Mouse (Mus musculus) CD8-positive naive resting alpha-beta T cell, adult 2 months (primary cell): ENCODE results near the gene Senp5.
"Not testable (repeated sequence)": the region's sequence is repeated elsewhere in the genome, so short reads cannot be mapped to it uniquely, and the experiment has no call there.

Experiments used
- DNase-seq, 2 experiments: peaks; one replicate each; pipeline ENCODE4 v3.0.0; 2022; ENCODE audit warnings: low read depth in 2 of 2, low spot score in 2 of 2

Senp5 gene

DNA sequence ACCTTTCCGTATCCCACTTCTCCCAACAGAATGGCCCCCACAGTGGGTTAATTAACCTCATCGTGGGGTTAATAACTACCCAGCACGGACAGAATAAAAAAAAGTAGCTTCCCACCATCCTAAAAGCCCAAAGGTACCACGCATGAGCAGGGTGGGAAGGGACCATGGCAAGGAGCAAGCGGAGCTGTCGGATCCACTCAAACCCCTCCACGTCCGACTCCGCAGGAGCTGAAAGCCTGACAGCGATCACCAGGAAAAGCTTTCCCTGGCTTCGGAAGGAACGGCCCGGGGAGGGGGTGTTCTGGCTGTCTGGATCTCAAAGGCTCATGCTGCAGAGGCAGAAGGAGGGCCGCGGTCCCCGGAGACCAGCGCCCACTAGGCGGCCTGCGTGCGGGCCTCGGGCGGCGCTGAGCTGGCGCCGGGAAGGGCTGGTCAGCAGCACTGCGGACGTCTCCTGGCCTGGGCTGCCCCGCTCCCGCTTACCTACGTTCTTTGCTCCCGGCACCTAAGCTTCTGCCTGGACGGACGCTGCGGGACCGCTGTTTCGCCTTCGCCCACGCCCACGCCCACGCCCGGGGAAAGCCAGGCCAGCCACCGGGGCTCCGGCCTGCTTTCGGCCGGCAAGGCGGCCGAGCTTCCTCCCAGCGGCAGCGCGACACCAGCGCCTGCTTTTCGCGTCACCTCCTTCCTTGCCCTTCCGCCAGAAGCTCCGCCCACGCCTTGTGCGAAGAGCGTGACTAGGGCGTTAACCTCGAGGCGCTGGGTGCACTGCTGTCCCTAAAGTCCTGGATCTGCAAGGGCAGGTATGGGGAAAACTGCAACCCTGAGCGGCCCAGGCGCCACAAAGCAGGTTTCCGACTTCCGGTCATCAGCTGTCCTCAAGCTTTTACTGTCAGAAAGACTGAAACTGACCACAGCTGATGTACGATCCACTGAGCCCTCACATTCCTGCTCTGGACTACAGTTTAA, at the start of gene Senp5:
TSS of gene Senp5 (minus strand) at position 779 of the 969 bp plus-strand sequence.
- DNase-seq = peak; percentile 67 to 78

DNA sequence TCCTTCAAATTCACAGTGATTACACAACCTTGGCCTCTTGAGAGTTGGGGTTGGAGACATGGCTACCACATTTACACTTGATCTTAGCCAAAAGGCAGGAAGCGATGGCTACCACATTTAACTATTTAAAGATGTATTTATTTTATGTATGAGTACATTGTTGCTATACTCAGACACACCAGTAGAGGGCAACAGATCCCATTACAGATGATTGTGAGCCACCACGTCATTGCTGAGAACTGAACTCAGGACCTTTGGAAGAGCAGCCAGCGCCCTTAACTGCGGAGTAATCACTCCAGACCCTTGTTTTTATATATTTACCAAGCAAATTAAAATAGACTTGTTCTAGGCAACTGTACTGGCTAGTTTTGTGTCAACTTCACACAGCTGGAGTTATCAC, 39.3 kb upstream of the Senp5 start:
- no peak for DNase-seq

DNA sequence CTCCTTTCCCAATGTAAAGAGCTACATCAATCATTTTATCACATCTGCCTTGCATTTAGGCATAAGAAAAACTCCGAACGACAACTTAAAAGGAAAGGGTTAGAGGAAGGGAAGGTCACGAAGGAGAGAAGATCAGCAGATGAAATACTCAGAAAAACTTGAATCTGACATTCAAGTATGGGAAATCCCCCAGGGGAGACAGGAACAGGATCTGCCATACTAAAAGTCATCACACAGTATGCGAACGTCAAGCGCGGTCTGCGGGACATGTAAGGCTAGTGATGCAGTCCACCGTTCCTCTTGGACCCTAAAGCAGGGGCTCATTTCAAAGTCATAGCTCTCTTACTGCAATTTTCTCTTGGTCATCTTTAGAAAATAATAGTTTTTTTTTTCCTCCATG, 16.6 kb upstream of the Senp5 start:
- no peak for DNase-seq

DNA sequence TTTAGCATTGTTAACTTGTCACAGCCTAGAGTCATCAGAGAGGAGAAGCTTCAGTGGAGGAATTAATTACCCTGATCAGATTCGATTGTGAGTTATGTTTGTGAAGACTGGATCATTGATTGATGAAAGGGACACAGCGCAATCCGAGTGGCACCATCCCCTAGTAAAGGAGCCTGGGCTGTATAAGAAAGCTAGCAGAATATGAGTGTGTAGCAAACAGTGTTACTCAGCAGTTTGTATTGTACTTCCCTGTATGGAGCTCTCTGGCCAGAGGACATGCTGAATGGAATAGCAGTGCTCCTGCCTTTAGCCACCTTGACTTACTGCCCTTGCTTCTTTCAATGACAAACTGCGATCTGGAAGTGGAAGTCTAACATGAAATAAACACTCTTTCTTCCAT, 7.2 kb upstream of the Senp5 start:
- DNase-seq = no peak

DNA sequence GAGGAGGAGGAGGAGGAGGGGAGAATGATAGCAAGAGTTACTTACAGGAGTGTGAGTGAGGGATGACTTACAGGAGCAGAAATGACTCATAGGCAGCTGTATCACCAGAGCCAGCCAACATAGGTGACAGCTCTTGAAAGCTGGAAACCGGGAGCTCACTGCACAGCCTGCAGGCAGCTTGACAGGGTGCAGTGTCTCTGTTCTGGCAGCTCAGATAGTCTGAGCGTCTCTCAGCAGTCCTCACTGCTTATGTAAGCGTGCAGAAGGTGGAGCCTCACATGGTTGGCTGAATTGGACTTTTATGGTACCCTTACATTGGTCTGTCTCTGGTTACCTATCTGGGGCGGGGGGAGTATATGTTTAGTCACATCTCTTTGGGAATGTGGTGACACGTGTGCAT, 6.8 kb upstream of the Senp5 start:
- DNase-seq = no peak

DNA sequence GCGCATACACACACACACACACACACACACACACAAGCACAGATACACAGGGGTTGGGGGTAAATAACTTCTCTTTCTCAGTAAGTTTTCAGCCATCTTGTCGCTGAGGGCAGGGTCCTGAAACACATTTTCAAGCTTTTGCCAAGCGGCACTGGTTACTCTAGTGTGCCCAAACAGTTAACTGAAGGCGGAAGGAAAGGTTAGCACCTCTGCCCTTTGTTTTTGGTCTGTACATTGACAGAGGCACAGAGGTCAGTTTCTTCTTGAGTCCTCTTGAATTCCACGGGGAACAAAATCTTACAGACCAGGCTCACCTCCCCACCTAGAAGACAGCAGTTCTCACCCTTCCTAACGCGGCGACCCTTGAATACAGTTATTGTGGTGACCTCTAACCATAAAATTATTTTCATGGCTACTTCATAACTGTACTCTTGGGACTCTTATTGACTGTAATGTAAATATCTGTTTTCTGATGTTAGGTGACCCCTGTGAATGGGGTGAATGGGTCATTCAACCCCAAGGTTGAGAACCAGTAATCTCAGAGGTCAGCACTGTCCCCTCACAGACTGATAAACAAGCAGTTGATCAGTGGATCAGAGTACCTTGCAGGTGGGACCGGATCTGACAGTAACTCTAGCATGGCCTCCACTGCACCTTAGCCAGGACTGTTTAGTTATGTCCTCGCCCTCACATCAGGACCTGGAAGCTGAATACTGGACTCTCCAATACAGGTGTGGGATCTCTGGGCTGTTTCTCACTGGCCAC, 5.6 kb upstream of the Senp5 start:
- DNase-seq = no peak

DNA sequence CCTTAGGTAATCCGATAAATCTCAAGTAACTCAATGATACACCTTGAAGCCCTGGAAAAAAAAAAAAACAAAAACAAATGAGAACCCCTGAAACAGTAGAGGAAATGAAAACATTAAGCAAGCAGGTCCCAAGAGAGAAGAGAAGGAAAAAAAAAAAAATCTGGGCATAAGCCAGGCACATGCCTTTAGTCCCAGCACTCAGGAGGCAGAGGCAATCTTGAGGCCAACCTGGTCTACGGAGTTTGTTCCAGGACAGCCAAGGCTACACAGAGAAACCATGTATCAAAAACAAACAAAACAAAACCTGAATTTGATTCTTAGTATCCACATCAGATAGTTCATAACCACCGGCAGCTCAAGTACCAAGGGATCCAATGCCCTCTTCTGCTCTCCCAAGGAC, 1.6 kb upstream of the Senp5 start:
- DNase-seq = no peak

DNA sequence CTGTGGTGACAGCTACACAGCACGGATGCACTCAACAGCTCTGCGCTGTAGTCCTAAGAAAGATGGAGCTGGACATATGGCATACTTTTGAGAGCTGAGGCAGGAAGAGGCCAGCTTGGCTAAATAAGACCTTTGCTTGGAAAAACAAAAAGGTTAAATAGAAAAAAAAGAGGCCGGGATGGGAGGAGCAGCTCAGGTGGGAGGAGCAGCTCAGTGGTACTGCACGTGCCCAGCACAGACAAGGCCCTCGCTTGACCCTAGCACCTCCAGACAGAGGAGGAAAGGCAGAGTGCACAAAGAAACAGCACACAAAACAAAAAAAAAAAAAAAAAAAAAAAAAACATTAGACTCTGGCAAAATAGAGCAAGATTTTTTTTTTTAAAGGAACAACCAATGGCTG, 6.7 kb downstream of the Senp5 start:
- no peak for DNase-seq

DNA sequence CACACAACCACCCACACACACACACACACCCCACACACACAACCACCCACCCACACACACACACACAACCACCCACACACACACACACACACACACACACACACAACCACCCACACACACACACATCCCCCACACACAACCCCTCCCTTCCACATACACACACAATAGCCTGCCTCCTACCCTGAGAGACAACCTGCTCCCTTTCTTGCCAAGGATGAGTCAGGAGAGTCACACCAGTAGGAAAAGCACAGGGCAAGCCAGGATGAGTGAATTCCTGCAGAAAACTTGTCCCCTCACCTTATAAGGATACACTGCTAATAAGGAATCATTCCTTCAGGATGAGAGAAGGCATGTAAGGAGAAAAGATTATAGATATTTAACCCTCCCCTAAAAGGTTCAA, 9.1 kb downstream of the Senp5 start:
- no peak for DNase-seq

DNA sequence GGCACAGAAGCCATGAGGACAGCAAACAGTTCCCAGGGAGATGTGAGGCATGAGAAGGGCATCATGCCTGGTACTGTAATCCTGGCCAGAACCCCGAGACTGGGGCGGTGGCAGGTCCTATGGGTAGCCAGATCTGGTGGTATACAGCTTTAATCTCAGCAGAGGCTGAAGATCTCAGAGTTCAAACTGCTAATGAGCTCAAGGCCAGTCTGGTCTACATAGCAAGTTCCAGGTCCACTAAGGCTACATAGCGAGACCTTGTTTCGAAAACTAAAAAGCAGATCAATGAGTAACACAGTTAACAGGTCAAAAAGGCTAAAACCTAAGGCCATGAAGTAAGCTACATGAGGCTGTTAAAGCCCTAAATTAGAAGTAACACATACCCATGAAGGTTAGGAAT, 9.9 kb downstream of the Senp5 start:
- no peak for DNase-seq

DNA sequence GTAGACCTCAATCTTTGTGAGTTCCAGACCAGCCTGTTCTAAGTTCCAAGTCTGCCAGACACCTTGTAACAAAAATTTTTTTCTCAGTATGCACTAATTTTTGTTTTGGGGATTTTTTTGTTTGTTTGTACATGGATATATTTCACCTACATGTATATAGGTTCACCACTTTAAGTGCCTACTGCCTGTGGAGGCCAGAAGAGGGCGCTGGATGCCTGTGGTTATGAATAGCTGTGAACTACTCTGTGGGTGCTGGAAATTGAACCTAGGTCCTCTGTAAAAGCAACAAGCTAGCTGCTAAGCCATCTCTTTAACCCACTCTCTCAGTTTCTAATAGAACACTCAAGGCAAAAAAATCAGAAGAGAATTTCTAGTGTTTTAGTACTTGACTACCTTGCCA, 11.0 kb downstream of the Senp5 start:
- no peak for DNase-seq

DNA sequence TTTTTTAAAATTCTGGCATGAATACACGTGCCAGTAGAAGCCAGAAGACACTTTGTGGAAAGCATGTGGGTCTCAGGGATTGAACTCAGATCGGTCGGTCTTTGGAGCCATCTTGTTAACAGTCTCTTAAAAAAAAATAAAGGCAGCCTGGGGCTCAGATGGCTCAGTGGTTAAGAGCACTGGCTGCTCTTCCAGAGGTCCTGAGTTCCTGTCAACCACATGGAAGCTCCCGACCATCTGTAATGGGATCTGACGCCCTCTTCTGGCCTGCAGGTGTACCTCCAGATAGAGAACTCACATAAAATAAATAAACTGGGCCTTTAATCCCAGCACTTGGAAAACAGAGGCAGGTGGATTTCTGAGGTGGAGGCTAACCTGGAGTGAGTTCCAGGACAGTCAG, 22.1 kb downstream of the Senp5 start:
- no peak for DNase-seq

DNA sequence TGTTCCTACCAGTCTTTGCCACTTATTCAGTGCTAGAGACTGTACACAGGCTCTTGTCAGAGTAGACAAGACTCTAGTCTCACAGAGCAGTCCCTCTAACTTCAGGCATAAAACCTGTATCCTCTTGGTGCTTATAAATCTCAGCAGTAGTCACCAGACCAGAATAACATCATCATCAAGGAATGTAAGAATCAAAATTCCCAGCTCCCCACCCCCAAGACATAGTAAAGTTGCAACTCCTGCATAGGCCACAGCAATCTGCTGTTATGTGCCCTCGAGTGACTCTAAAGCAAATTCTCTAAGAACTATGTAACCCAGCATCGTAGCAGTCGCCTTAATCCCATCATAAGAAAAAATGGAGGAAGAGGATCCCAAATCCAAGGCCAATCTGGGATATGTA, 23.6 kb downstream of the Senp5 start:
- no peak for DNase-seq

DNA sequence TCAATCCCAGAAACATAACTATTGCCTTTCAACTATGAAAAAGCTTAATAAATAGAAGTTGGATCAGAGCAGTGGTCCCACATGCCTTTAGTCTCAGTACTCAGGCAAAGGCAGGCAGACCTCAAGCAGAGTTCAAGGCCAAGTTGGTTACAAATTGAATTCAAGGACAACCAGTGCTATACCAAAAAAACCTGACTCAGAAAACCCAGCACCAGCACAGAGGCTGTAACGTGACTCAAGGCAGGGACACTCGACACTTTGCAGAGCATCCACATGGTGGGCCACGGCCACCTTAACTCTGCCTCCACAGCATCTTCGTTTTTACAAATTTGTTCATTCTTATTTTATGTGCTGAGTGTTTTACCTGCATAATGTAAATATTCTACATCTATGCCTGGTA, 27.8 kb downstream of the Senp5 start:
- DNase-seq = no peak

DNA sequence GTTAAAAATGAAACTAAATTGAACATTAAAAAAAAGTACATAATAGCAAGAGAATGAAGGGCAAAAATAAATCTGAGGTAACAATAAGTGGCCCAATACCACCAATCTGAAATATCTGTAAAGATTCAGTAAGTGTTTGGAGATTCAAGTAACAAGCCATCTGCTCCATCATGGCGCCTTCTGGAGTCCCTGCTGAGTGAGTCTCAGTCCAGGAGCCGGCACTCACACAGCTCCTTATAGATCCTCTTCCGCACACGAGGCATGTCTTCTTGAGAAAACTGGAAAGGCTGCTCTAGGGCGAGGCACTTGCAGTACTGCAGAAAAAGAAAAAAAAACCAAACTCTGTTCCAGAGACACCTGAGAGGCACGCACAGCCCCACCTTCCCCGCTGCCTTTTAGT, 39.9 kb downstream of the Senp5 start:
- DNase-seq = no peak

DNA sequence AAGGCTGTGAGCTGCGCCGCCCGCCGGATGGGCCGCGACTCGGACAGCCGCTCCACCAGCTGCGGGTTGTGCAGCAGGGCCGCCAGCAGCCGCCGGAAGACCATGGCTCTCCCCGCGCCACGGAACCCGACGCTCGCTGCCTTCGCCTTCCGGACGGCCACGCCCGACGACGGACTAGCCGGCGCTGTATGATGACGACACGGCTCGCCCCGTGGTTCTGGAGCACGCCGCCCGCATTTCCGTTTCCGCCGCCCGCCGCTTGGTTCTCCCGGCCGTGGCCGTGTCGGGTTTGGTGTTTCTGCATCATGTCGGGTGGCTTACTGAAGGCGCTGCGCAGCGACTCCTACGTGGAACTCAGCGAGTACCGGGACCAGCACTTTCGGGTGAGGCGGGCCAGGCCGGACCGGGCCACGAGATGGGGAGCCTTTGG, 54.7 kb downstream of the Senp5 start, which contains the start of the genes 0610012G03Rik and Ncbp2:
TSS of gene 0610012G03Rik (minus strand) at position 150 of the 430 bp plus-strand sequence.
TSS of gene Ncbp2 (plus strand) at position 169 of the 430 bp plus-strand sequence.
- peak; percentile 93 to 96 for DNase-seq

DNA sequence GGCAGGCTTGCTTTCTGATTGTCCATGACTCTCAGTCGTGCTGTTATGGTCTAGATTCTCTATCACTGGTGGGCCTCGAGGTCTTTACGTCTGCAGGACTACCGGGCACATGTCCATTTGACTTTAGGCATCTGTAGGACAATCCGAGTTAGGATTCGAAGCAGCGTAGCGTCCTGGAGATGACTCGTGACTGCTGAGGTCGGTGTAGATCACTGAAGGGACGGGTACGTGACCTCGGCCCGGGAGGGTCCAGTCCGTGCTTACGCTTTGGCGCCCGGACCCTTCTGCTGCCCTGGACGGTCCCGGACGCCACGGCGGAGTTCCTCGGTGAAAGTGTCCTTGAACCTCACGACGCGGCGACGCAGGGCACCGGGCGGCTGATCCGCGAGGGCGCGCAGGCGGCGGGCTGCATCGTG, 55.2 kb downstream of the Senp5 start:
- DNase-seq = no peak

DNA sequence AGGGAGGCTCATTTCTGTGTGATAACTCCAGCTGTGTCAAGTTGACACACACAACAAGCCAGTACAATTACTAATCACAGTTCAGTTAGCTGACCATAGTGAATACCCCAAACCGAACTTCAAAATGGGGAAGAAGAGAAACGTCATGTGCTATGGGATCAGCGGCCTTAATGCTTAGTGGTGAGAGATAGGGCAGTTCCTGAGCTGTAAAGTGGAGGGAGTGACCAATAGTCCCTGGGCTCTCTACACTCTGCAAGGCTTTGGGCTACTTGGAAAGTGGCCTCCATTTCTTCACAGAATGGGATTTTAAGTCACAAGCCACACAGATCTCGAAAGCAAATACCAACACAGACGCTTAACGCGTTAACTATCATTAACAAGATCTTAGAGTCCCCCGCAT, 55.8 kb downstream of the Senp5 start:
- DNase-seq = no peak

DNA sequence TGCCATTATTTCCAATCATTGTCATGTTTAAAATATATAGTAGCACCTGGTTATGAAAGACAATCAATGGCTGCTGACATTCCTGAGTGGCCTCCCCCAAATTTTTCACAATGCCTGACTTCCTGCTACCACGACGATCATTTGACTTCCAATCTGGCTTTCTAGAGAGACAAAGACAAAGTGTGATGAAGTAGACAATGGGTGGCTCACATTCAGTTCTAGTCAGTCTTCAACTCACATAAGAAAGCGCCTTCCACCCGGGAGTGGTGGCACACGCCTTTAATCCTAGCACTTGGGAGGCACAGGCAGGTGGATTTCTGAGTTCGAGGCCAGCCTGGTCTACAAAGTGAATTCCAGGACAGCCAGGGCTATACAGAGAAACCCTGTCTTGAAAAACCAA, 57.1 kb downstream of the Senp5 start:
- not testable (repeated sequence) for DNase-seq

DNA sequence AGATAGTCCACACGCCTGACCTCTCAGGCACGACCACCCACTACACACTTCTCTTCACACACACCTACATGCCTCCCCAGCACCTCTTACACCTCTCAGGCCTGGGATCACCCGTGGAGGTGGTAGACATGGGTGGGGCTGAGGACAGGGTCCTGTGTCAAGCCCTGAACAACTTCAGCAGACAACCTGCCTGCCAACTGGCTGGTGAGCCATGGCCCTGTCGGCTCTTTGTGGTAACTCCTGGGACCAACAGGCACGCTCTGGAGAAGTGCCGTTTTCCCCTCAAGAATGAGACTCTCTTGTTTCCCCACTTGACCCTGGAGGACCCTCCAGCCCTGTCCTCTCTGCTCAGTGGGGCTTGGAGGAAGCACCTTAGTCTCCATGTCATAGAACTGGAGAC, 57.7 kb downstream of the Senp5 start:
- no peak for DNase-seq

DNA sequence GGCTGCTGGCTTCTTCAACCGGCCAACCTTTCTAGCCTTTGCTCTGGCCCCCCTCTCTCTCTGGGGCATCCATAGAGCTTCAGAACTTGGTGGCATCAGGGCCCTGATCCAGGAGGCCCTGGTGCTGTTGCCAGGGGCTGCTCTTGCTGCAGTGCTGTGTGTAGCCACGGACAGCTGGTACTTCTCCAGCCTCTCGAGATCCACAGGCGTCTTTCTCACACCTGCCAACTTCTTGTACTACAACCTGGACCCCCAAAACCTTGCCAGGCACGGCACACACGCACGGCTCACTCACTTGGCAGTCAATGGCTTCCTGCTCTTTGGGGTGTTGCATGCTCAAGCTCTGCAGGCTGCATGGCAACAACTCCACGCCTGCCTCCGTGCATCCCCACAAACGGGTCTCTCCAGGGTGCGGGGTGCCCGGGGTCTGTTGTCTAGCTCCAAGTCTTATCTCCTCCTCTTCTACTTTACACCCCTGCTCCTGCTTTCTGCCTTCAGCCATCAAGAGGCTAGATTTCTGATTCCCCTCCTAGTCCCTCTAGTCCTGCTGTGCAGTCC, 58.3 kb downstream of the Senp5 start:
- no peak for DNase-seq

DNA sequence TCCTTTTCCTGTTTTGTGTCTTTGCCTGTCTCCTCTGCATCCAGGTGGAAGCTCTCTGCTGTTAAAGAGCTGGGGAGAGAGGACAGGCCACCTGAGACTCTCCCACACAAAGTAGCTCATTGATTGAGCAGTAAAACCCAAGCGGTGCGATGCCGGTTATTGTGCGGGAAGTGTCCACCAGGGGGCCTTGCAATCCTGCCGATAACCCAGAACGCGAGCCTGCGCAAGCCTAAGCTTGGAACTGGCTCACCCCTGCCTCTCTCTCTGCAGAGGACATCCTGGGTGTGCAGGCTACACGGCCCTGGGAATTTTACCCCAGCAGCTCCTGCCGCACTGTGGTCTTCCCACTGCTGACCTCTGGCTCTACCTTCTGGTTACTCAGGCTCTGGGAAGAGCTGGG, 59.1 kb downstream of the Senp5 start:
- peak; percentile 72 to 81 for DNase-seq
